Mouse (Mus musculus) embryo, embryonic 10.5 days (tissue): ENCODE measurements around the gene Col4a2.

ENCODE experiments used
- DNase-seq: peaks from one replicate; pipeline ENCODE4 v3.0.0-alpha.2; 2015; ENCODE audit warnings: low spot score

Gene Col4a2

GRCm38 (mm10) chr8:11417762-11418161 lies 105.2 kb downstream of the Col4a2 start:
- DNase-seq = no peak

DNA sequence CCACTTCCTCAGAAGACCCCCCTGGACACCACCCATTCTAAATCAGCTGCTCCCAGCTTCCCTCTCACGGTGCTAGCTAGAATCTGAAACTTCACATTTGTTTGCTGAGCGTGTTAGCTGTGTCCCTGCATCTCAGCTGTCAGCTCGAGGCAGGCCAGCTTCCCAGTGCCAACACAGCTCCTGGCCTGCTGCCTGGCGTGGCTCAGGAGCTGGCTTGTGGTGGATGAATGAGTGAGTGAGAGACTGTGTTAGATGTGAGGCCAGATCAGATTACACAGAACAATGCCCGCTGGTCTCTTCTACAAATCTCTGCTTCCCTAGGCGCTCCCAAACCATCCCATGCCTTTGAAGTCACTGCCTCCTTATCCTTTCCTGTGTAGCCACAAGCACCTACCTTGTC lies 106.6 kb downstream of the Col4a2 start:
- no peak for DNase-seq

GRCm38 (mm10) chr8:11419645-11420044 lies 107.0 kb downstream of the Col4a2 start:
- peak; percentile 83 for DNase-seq

DNA sequence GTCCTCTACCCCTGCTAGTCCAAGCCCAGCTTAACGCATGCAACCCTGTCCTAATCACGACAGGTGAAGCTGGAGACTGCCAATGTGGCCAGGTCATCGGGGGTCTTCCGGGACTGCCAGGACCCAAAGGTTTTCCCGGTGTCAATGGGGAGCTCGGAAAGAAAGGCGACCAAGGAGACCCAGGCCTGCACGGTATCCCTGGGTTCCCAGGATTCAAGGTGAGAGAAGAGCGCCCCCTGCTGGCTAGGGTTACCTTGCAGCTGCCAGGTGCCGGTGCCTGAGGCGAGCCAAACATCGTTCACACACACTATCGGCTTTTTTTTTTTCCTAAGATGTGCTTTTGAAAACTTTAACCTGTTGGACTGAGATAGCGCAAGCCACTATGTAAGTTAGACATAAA lies 108.5 kb downstream of the Col4a2 start:
- peak; percentile 69 for DNase-seq

GRCm38 (mm10) chr8:11421968-11422367 lies 109.4 kb downstream of the Col4a2 start:
- DNase-seq = no peak

- peak; percentile 30 for DNase-seq
Observed at GRCm38 (mm10) chr8:11423091-11423490, 110.5 kb downstream of the Col4a2 start.

DNA sequence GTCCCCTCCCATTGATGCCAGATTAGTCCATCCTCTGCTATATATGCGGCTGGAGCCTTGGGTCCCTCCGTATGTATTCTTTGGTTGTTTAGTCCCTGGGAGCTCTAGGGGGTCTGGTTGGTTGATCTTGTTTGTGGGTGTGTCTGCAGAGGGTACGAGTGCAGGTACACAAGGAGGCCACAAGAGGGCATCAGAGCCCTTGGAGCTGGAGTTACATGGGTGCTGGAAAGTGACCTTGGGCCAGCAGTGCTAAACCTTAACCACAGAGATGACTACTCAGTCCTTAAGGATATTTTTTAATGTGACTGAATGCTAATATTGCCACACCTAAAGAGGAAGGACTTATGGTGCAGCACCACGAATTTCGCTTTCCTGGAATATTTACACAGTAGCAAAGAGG lies 118.1 kb downstream of the Col4a2 start:
- DNase-seq = peak; percentile 51

GRCm38 (mm10) chr8:11437862-11438261 lies 125.3 kb downstream of the Col4a2 start:
- no peak for DNase-seq

GRCm38 (mm10) chr8:11441291-11441690 lies 128.7 kb downstream of the Col4a2 start:
- no peak for DNase-seq

DNA sequence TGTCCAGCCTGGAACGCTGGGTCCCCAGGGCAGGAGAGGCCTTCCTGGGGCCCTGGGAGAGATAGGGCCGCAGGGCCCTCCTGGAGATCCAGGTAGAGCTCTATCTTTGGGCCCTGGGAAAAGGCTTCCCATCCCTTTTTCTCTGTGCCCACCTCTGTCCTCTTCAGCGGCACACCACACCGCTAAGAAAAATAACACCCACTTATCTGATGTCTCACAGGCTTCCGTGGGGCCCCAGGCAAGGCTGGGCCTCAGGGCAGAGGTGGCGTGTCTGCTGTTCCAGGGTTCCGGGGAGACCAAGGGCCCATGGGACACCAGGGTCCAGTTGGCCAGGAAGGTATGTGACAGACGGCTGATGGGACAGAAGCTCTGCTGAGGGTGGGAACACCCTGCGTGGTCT lies 131.0 kb downstream of the Col4a2 start:
- DNase-seq = no peak

DNA sequence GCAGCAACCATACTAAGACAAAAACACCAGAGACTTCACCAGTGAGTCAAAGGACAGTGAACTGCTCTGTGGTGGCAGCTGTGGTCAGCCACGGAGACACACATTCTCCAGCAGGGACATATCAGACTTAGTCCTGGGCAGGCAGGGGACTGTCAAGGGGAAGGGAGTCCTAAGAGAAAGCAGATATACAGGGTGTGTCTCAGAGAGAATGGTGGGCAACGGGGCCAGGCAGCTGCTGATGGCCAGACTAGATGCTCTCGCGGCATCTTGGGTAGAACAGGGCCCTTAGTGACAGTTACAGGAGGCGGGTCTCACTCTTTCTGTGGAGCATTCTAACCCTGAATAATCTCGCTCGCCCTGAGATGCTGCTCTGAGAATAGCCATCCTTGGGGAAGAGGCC lies 131.6 kb downstream of the Col4a2 start:
- no peak for DNase-seq

DNA sequence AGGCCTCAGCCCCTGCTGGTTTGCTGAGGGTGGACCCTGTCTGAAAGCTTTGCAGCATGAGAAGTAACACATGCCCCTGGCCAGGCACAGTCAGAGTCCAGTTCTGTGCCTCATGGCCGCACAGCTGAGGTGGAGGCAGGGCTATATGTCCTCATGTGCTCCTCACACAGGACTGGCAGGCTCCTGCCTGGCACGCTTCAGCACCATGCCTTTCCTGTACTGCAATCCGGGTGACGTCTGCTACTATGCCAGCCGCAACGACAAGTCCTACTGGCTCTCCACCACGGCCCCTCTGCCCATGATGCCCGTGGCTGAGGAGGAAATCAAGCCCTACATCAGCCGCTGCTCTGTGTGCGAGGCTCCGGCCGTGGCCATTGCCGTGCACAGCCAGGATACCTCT lies 133.2 kb downstream of the Col4a2 start:
- DNase-seq = no peak

- no peak for DNase-seq
Observed at GRCm38 (mm10) chr8:11447910-11448570, 135.4 kb downstream of the Col4a2 start.

- peak; percentile 70 for DNase-seq
Observed at GRCm38 (mm10) chr8:11450184-11451113, 137.8 kb downstream of the Col4a2 start.

DNA sequence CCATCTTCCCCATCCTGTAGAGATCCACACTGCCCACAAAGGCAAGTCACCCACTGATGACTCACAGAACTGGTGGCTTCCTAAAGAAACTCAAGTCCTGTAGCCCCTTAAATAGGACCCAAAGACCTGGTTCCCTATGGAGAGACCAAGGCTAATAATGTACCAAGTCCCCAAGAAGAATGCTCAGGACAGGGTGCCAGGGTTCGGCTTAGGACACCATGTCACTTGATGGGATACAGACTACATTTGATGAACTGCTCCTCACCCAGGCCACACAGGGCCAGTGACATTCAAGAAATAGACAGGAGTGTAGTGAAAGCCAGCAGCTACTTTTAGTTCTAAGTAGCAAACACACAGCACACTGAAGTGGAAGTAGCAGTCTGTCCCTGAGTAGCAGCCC lies 139.5 kb downstream of the Col4a2 start:
- no peak for DNase-seq

DNA sequence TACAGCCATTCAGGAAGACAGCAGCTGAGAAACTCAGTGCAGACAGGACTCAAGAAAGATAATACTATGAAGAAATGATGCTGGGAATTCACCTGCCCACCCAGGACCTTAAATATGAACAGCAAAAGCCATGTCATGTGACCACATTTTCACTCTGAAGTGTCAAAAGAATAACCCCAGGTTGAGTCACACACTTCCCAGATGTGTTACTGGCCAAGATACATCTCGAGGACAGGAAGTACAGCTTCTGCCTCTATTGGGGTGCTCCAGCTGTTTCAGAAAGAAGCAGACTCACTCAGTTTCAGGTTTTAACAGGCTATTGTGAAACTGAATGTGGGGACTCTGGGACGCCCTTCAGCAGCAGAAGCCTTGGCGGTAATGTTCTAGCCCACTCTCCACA lies 140.0 kb downstream of the Col4a2 start:
- DNase-seq = no peak

DNA sequence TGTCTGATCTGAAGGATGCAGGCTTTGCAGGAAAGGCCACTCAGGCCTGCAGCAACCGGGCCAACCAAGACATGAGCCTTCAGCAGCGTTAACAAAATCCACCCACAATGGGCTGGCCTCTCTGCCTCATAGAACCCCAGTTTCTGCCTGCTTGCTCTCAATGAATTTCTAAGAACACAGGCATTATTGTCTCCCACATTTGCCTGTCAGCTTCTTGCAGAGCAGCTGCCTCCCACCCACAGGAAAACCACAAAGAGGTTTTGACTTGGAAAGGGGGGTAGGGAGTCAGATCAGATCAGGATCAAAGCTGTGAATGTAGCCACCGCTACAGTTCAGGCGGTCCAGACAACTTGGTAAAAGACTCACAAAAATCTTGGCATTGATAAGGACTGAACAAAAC lies 140.4 kb downstream of the Col4a2 start:
- no peak for DNase-seq

DNA sequence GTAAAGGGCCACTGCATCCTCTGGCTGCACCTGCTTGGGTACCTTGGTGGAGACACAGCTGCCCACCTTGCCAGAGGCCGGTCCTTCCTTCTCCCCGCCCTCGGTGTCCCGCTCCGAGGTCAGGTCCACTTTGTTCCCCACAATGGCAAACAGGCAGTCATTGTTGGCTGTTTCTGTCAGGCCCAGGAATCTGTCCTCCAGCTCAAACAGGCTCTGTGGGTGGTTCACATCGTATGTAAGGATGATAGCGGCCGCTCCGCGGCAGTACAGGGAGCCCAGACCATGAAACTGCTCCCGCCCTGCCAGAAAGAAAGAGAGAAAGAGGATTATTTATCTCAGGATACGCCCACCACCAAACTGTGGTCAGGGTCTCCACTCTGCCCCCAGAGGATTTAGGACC lies 141.6 kb downstream of the Col4a2 start:
- no peak for DNase-seq

DNA sequence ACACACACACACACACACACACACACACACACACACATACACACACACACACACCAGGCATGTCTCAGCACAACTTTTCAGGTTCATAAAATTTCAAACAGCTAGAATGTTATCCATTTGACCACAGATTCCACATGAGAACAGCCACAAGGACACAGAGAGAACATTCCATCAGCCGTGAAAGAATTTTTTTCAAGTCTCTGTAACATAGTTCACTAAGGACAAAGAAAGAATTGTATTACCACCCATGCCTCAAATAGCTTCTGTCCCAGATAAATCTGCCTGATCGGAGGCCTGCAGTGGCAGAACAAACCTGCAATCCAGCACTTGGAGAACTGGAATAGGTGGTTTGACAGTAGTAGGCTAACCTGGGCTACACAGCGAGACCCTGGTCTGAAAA lies 144.7 kb downstream of the Col4a2 start:
- no peak for DNase-seq

DNA sequence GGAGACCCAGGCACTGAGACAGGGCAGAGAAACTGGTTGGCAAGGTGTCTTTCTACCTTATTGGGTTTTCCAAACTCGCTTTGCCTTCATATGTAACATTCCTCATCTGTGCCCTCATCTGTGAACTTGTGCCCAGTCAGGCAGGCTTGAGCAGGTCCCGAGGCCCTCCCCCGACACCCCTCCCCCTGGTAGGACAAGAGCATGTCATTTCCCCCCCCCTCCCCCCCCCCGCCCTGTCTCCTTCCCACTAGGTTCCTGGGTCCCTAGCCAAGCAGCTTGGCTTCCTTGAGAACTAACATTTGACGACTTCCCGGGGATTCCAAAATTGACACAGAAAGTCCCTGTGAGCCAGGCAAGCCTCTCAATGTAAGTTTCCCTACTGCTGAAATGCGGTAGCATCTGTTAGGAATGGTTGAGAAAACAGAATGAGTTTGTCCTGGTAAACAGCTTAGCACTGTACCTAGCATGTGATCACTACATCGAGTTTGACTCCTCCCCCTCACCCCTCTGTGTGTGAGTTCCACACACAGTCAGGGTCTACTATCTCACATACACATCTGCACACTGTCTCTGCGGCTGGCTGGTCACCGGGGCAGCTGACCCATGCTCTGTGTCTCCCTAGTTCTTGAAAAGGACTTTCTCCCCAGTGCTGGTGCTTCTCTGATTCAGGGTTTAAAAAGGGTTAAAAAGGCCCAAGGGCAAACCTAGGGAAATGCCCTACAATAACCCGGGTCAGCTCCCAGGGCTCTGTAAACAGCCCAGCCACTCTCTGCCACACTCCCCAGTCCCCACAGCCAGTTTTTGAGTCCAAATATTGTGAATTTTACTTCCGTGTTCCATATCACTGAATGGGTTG lies 145.6 kb downstream of the Col4a2 start:
- DNase-seq = peak; percentile 35

DNA sequence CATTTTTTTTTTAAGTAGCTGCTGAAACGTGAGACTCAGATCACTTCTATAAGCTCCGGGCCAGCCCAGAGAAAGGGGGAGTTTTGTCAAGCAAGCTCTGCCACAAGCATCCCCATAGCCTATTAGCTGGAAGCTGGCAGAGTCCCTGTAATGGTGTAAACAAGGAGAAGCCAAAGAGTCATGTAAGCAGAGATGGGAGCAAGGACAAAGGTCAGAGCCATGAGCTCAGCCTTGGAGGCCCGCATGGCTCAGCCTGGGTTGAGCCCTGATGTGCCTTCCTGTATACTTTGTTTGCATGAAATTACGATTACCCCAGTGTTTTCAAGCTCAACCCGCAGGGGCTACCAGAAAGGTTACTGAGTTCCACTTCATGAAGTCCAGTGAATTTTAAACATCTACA lies 146.4 kb downstream of the Col4a2 start:
- DNase-seq = peak; percentile 52

DNA sequence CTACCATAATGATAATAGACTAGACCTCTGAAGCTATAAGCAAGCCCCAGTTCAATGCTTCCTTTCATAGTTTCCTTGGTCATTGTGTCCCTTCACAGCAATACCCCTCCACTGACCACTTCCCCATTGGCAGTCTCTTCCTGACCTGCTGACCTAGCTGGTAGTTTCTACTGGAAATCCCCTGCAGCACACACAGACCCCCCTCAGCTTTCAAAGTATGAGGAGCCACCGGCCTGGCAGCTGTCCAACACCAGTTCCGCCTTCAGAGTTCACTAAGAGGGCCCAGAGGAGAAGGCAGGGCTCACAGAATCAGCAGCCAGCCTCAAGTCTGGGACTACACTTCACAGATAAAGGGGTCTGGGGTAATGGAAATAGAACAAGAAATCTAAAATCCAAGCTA lies 148.3 kb downstream of the Col4a2 start:
- no peak for DNase-seq

- DNase-seq = no peak
Observed at GRCm38 (mm10) chr8:11461847-11462246, 149.2 kb downstream of the Col4a2 start.
